Mouse (Mus musculus) fibroblast of lung, adult 2 months (primary cell): ENCODE measurements around the gene Necap2.

Source experiments
- DNase-seq: peaks from one replicate; pipeline ENCODE4 v3.0.0-alpha.2; 2011; ENCODE audit warnings: low read depth

Gene Necap2

DNA sequence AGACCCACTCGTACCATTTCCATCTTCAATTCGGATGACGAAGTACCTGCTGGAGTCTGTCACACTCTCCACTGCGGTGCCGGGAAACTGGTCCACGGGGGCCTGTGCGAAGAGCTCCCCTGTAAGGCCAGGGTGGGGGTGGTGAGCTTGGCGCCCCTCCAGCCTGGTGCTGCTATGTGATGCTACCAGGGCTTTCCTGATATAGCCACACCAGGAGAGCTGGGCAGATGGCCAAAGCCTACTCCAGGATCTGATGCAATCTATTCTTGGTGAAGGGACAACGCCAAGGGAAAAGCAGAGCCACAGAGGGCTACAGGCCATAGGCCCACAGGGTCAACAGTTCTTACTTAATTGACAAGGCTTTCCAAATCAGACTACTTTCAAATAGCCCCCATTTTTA is 4.5 kb downstream of the Necap2 start:
- no peak for DNase-seq

DNA sequence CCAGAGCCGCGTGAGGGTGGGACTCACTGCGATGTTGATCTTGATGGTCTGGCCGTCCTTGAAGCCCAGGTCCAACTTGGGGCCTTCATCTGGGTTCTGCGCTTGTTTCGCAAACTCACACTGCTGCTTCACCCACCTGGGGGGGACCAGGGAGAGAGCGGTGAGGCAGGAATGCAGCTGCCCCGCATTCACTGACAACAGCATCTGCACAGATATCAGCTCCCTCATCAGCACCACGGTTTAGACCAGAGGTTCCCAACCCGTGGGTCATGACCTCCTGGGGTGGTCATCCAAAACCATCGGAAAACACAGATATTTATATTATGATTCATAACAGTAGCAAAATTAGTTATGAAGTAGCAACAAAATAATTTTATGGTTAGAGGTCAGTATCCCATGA is 5.7 kb downstream of the Necap2 start:
- DNase-seq = no peak

DNA sequence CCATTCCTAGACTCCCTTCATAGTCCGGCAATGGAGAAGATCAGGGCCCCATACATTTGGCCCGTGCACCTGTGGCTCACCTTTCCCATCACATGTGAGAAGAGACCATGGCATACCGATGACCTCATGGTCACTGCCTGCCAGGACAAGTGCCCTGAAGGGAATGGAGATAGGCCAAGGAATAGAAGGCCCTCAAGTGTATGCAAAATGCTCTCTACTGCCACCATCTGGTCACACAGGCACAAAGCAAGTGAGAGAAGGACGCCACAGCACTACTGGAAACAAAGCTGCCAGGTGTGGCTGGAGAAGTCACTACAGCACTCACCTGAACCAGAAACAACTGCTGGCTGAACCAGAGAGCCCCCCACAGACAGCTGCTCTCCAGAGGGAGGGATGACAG is 8.4 kb downstream of the Necap2 start:
- DNase-seq = no peak

DNA sequence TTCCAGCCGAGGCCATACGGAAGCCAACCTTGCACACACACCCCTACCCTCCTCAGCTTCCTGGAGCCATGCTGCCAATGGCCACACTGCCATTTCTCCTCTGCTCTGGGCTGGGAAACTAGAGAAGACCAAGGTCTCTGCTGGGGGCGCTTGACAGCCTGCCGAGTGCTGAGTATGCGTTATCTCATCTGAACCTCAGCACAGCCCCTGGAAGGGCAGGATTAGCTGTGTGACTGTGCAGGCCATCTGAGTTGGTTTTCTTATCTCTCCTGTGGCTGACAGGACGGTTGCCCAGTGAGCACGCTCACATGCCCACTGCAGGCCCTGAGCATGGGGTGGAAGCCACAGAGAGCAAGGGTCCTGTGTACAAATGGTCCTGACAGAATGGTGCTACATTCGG is 9.5 kb downstream of the Necap2 start:
- DNase-seq = no peak

DNA sequence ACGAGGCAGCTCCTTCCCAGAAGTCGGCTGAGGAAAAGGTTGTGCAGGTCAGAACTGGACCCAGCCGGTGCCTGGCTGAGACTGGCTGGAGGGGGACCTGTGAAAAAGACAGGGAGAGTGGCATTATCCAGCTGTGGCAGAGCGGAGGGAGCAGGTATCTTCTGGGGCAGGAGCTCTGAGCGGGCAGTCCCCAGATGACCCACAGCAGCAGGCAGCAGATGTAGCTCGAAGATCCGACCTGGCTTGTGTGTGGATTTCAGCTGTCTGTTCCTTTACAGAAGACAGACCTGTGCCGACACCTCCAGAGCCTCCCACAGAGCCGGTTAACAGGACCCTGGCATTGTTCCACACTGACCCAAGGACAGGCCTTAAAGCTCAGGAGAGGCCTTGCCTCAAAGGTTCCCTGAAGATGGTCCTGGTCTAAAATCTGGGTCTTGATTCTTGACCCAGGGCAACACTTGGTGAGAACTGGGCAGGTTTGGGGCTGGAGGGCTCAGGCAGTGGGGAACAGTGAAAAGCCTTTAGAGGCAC is 10.6 kb downstream of the Necap2 start:
- DNase-seq = no peak

DNA sequence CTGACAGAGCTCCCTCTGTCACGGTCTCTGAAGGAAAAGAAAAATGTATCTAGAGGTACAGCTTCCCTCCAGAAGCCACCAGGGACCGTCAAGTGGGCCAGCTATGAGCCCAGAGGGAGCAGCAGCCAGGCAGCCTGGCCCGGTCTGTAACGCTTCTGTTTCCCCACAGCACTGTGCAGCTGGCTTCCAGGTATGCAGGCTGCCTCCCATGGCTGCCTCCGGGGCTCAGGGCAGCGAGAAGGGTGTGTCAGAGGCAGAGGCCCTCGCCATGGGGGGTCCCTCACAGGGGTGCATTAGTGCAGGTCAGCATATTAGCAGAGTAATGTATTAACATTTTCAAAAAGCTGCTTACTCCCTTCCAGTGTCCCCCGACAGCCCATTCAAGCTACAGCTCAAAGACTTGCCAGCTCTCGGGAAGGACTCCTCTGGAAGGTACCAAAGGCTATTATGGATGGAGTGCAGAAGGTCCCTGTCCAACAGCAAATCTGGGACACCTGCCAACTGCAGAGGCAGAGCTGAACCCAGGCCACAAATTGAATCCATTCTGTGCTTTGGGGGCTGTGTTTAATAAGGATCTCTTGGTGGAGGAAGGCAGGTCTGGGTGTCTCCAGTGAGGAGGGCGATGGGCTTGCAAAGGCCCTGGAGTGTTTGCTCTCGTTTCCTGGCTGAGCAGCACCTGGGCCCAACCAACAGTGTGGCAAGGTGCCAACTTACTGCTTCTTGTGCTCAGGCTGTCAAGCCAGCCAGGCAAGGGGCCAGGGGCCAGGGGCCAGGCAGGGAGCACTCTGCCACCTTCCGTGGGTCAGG is 11.2 kb downstream of the Necap2 start:
- DNase-seq = no peak

DNA sequence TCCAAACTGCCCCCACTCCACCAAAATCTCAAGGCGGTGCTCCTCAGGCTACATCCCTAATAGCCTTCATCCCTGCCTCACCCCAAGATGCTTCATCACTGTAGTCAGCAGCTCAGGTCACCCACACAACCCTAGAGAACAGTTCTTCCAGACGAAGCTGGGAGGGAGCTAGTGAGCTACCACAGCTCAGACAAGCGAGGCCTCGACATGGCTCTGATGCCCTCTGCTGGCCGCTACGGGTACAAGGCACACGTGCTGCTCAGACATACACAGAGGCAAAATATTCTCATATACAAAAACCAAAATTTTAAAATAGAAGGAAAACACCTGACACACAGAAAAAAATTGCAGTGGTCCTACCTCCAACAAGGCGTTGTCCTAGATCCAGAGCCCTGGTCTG is 13.0 kb downstream of the Necap2 start:
- DNase-seq = peak; percentile 77

DNA sequence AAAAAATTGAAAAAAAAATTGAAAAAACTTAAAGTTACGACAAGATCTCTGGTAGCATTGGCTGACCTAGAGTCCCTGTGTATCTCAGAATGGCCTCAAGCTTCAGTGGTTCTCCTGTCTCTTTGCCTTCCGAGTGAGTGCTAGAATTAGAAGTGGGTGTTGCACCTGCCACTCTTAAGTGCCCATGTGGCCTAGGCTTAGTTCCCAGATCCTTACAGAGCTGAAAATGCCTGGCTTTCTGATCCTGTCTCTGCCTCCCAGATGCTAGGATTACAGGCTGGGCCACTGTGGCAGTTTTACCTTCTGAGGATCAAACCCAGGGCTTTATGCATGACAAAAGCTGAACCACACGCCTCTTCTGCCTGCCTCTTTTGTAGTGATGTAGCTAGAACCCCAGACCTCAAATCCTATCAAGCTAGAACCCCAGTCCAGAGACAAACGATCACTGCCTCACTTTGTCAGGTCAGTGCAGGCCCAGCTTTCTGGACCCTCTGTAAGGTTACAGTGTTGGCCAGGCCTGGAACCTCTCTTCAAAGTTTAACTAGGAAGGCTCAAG is 14.0 kb downstream of the Necap2 start:
- DNase-seq = no peak

DNA sequence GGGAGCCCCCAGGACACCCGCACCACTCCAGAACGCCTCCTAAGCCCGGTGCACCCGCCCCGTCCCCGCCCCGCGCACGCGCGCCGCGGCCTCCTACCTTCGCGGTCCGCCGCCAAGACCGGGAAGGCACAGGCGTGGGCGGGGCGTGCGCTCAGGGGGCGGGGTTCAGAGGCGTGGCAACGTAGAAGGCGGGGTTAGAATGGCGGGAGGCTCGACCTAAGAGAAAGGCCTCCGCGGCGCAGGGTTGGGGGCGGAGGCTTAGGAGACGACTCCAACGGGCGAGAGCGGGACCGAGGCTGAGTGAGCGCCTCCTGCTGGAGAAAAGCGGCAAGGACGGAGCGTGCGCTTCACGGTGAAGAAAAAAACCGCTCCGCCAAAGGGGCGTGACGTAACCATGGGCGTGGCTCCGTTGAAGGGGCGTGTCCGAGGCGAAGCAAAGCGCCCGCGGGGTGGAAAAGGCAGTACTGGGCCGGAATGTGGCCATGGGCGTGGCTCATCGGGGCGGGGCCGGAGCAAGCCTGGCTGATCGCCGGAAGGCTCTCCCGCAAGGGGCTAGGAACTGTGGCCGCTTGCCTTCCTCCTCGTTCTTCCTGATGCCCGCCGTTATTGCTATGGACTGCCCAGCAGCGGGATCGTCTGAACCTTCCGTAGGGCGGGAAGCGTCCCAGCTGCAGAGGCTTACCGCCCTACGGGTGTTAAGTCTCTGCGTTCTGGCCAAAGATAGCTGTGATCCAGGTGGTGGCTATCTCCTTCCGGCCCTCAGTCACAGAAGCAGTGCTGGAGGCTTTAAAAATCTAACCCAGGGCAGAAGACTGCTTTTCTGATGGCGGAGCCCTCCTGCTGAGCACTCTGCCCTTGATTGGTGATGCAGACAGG is 17.5 kb downstream of the Necap2 start, which contains the start of gene Crocc:
Gene Crocc (minus strand): TSS at position 125 of the 876 bp plus-strand sequence.
- DNase-seq = peak; percentile 97

DNA sequence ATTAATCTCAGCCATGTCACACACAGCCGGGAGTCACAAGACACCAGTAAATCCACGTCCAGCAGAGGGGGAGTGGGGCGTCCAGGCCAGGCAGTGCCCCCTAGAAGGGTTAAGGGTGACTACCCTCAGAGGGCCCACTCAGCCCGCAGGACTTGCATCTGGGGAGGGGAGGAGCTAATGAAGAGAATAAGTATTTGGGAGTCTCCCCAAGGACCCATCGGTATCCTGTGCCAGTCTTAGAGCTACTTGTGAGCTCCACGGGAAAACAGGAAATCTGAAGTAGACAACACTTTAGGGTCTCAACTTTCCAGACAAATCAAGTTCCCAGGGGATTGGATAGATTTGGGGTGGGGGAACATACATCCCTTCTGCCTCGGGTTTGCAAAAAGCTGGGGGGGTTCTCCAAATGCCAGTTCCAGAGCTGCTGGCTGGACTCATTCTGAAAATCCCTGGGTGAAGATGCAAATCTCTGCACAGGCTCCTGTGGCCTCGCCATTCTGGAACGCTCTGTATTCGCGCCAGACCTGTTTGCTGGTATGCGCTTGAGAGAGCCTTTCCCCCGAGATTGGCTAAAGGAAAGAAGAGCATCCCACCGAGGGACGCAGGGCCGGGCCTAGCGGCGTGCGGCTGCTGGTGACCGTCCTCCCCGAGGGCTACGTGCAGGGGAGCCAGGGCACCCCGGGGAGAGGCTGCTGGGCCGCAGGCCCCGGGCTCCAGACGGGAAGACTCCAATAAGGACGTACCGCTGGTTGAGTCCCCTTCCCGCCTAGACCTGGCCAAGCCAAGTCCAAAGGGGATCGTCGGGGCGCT is 18.3 kb downstream of the Necap2 start:
- DNase-seq = no peak

DNA sequence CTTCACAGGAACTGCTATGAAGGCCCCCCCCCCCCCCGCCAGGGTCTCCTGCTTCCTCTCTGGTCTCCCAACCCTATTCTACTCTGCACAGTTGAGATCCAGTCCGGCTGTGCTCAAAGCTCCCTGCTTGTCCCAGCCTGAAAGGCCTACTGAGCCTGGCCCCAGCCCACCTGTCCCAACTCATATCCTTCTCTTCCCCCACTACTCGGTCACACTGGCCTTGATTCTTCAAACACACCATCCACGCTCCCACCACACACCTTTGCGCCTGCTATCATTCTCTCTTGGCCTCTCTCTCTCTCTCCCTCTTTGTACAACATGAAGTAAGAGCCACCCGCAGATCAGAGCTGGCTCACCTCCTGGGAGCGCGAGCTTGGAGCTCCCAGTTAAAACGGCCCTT is 19.3 kb downstream of the Necap2 start:
- no peak for DNase-seq

DNA sequence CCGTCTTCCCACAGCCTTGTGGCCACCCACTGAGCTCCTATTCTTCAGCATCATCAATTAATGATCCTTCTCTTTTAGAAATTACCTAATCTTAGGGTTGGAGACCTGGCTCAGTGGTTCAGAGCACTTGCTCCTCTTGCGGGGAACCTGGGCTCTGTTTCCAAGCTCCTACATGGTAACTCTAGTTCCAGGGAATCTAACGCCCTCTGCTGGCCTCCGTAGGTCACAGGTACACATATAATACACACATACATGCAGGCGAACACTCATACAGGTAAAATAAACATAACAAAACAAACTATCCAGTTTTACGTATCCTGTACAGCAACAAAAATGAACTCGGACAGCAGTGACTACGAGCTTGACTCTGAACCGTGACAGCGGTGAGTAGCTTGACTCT is 21.2 kb downstream of the Necap2 start:
- no peak for DNase-seq

DNA sequence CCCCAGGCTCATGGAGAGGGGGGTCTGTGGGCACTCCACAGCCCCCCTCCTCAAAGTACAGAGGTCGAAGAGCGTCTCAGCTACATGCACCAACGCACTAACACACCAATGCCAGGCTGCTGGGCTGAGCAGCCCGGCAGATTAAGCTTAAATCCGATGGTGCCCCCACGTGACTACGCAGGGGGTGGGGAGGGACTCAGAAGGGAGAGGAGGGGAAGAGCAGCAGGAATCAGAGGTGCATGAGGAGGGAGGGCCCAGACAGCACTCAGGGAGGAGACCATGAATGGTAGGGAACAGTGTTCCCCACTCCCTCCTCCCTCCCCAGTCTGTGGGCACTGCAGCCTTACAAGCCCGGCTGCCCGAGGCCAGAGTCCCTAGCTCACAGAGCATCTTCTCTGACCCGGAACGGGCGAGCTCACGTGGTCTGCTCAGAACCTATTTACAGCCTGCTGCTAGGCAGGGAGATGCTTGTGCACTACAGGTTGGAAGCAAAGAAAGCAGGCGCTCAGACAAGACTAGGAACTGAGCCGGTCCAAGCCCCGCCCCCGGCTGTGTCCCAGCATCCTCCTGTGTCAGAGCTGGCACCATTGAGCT is 24.5 kb downstream of the Necap2 start:
- DNase-seq = no peak

DNA sequence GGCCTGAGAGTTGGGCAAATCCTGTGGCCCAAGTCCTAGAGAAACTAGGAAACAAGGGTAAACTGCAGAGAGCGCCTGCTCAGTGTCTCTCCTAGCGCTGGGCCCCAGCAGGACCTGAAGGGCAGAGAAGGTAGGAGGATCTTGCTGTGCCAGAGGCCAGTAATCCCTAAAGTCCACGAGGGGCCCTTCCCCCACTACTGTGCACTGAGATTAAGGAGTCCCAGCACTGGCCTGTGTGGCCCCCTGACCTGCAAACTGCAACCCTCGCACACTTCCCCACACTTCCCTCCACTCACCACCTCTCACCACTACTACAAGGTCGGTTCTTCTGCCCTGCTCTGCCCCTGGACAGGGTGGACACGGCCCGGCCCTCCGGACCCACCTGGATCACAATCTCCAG is 25.0 kb downstream of the Necap2 start:
- no peak for DNase-seq

DNA sequence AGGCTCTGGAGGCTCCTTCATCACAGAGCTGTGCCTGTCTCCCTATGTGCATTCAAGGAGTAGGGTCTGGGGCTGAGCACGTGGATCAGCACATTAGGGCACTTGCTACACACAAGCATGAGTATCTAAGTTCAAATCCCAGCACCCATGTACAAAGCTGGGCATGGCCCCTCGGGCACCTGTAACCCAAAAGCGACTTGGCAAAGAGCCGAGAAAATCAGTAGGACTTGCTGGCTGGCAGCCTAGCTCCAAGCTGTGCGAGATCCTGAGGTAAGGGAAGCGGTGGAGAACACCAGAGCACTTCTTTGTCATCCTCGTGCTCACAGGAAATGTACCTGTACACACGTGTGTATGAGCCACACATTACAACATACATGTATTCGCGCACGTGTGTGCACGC is 25.7 kb downstream of the Necap2 start:
- no peak for DNase-seq

DNA sequence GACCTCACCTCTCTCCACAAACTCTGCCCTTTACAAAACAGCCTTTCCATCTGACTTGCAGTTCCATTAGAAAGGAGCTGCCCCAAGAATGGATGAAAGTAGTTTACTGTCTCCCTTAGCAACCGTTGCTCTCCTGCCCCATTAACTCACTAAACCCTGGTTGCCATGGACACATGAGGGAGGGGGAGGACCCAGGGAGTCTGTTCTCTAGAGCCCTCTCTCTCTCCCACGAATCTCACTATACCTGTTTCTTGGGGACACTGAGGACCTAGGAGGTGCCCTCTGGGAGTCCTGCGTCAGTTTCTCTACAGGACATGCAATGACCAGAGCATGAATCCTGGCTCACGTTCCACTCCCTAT is 28.7 kb downstream of the Necap2 start:
- DNase-seq = no peak

DNA sequence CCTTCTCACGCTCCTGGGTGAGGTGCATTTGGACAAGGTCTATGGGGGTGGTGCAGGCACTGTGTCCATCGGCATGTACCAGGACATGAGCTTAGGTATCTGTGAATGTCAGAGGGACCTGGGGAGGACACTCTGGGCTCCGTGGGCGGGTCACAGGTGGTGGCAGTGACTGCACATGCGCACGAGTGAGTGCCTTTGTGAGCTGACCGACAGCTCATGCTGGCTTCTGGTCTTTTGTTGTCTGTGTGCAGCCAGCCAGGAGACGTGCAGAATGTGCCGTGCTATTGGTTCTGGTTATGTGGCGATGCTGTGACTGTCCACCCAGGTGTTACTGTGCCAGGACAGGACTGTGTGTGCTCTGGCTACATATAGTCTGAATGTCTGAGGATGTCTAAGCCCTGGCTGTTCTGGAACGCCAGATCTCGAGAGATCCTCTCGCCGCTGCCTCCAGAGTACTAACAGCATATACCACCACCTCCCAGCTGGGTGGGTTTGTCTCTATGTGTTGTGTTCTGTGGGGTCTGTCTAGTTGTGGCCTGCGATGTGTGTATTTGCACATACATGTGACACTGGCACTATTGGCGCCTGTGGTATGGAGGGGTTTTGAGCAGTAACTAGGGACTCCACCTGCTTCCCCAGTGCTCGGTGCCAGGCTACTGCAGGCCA is 29.2 kb downstream of the Necap2 start:
- no peak for DNase-seq

DNA sequence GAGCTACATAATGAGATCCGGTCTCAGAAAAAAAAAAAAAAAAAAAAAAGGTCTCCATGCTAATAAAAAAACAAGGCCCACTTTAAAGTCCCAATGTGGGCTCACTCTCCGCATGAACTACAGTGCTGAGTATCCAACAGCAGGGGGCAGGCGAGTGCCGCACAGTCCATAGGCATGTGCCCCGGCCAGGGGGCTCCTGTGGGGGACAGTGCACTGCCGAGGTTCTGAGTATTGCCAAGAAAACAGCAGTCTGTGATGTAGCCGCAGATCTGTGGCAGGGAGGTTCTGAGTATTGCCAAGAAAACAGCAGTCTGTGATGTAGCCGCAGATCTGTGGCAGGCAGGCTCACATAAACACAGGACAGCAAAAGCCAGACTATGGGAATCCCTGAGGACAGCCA is 33.3 kb downstream of the Necap2 start:
- DNase-seq = no peak

DNA sequence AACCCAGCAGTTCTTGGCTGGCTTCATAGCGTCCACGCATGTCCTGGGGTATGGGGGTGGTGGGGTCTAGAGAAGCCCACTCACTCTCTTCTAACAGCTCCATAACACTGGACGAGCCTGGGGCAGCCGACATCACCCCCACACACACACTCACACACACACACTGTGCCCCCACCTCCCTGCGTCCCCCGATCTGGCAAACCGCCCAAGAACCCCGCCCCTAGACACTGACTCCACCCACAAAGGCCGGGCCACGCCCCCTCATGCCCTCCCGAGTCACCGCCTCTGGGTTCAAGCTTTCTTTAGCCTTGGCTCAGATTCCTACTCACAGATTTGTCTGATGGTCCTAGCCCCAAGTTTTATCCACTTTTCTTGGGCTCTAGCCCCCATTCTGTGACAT is 37.0 kb downstream of the Necap2 start:
- no peak for DNase-seq

DNA sequence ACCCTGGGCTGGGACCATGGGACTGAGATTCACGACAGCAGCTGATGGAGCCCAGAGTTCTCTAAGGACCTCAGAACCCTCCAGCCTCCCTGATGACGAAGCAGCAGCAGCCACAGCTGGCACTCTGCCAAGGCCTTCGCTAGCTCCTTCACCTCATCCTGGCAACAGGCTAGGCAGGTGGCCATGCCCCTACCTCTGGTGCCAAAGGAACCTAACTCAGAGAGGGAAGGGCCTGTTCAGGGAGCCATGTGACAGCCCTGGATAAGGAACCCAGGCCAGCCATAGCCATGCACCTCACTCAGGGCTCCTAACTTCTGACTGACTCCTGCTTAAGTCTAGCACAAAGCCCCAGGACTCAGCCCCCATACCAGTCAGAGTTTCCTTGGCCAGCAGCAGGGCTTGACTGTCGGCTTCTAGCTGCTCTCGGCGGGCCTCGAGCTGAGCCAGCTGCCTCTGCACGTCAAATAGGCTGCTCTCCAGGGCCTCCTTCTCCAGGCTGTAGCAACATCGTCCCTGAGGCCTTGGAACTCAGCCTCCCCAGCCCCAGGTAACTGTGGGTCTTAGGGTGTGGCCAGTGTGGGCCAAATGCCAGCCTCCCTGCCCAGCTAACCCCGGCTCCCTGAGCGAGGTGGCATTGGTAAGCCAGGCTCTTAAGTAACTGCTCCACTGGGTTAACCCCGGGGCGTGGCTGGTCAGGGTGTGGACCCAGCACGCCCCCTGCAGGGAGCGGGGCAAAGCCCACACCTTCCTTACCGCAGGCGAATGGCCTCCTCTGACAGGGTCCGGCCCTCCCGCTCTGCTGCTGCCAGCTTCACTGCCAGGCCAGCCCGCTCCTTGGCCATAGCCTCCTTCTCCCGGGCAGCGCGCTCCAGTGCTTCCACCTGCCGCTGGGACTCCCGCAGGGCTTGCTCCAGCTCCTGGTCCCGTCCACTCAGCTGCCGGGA is 44.3 kb downstream of the Necap2 start:
- no peak for DNase-seq
